Mouse (Mus musculus) midbrain, embryonic 13.5 days (tissue): ENCODE measurements around the gene Camta1. TPM values are rescaled to one million over a fixed set of nuclear protein-coding genes. Genes with fewer than 3 reads are reported as not detected.

ENCODE experiments used
- ATAC-seq: fragments of 200-750 bp; cut with Nextera tagmentation; 2 replicates; pipeline ENCODE4 v1.8.0; 2017; ENCODE audit warnings: mild to moderate bottlenecking, moderate TSS enrichment, moderate library complexity
- H3K27ac ChIP-seq: fragments of 300-500 bp; sonication (generic); 2 replicates; pipeline ENCODE4 v1.5.1; 2015; ENCODE audit warnings: inconsistent platforms, mild to moderate bottlenecking, moderate library complexity
- H3K27me3 ChIP-seq: fragments of 300-500 bp; sonication (generic); 2 replicates; pipeline ENCODE4 v1.6.1; 2015; ENCODE audit warnings: mild to moderate bottlenecking, inconsistent platforms
- H3K36me3 ChIP-seq: fragments of 300-500 bp; sonication (generic); 2 replicates; pipeline ENCODE4 v1.6.1; 2015; ENCODE audit warnings: mild to moderate bottlenecking, inconsistent platforms
- H3K4me1 ChIP-seq: fragments of 300-500 bp; sonication (generic); replicated peaks from 2 replicates; pipeline ENCODE4 v1.6.1; 2015; ENCODE audit warnings: inconsistent platforms
- H3K4me2 ChIP-seq: fragments of 300-500 bp; sonication (generic); replicated peaks from 2 replicates; pipeline ENCODE4 v1.6.1; 2015; ENCODE audit warnings: moderate library complexity, mild to moderate bottlenecking, inconsistent platforms
- H3K4me3 ChIP-seq: fragments of 300-500 bp; sonication (generic); replicated peaks from 2 replicates; pipeline ENCODE4 v1.5.1; 2015; ENCODE audit warnings: mild to moderate bottlenecking, inconsistent platforms
- H3K9ac ChIP-seq: fragments of 300-500 bp; sonication (generic); replicated peaks from 2 replicates; pipeline ENCODE4 v1.6.1; 2015; ENCODE audit warnings: mild to moderate bottlenecking, inconsistent platforms
- H3K9me3 ChIP-seq: fragments of 300-500 bp; sonication (generic); 2 replicates; pipeline ENCODE4 v1.6.1; 2016; ENCODE audit warnings: mild to moderate bottlenecking, inconsistent platforms
- WGBS: fragments of 180-500 bp; shearing (Covaris S2); methylation state at CpG from one replicate; pipeline ENCODE4 v1.1.7; 2015; 5-methylcytosine and 5-hydroxymethylcytosine counted together
- polyA plus RNA-seq: library from polyadenylated mRNA; unstranded; fragments of >200 nt; fragmentation: Nextera tagmentation; extraction: Ambion mirVana; gene quantifications from 2 replicates; pipeline ENCODE4 v1.2.1, GENCODE M21; 2015

Gene Camta1
- polyA plus RNA-seq, 1 experiment from 2014 or later, result 163 TPM

DNA sequence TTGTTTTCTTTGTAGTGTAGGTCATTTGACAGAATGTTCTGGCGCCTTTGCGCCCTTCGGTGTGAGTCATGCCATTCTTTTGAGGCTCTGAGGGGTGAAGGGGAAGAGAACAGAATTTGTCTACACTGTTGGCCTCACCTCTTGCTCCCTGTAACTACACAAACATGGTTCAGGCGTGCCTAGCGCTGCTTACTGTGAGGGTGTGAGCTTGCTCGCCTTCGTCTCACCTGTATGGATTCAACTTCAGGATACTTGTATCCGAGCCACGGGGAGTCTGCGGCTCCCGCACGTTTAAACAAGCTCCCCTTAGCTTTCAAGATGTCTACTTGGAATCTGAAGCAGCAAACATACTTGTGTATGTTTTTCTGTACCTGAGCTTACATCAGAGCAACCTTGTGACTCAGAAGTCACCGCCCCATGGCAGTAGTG is 990.7 kb downstream of the Camta1 start:
- H3K9ac ChIP-seq, result no peak overlapping the region
- H3K4me2 ChIP-seq, result no peak overlapping the region
- H3K4me1 ChIP-seq, result peaks cover 13% of the 10 kb centered on the region
- no peaks in the 10 kb centered on the region for H3K27me3 ChIP-seq
- no peaks in the 10 kb centered on the region for H3K9me3 ChIP-seq
- peaks cover 25% of the 10 kb centered on the region for H3K36me3 ChIP-seq
- no peak overlapping the region for H3K4me3 ChIP-seq
- no peak overlapping the region for H3K27ac ChIP-seq
- ATAC-seq, result no peak
- WGBS, result 87% methylated on average over 13 of the region's 13 CpGs

DNA sequence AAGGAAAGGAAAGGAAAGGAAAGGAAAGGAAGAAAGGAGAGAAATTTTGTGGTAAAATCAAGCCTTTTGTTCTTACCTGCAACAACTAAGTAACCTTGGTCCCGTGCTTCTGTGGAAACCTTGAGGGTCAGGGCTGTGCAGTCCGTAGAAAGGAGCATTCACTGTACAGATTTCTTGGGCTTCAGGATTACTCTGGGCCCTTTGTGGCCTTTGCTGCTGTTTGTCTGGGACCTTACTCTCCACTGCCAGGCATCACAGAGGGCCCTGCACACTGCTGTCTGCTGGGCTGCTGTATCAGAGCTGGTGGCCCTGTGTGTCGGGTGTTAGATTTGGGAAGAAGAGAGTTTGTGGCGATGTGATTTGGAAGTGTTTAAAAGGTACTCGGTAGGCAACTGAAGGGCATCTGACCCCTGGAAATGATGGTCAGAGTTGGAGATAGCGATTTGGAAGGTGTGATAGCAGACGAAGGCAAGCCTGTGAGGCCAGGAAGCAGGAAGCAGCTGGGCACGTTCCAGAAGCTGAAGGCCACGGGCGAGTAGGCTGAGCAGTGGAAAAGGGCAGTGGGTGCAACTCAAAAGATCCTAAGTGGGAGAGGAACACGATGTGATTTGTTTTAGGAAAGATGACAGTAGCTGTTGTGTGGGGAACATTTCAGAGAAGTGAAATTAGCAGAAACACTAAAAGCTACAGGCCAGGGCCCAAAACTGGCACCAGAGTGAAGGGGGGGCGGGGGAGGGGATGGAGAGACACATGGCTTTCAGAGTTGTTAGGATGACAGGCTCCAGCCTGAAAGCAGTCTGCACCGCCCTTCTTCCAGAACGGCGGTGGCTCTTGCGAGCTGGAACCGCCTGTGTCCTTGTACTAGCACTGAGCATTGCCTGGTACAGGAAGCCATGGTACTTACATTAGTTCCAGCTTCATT is 992.1 kb downstream of the Camta1 start:
- Histone ChIP-seq H3K4me3 (no peak overlapping the region), H3K36me3 (peaks cover 30% of the 10 kb centered on the region), H3K27me3 (no peaks in the 10 kb centered on the region), H3K9me3 (no peaks in the 10 kb centered on the region), H3K27ac (no peak overlapping the region), H3K4me1 (peaks cover 13% of the 10 kb centered on the region), H3K9ac (no peak overlapping the region), H3K4me2 (no peak overlapping the region)
- WGBS, result 78% methylated on average over 17 of the region's 17 CpGs
- ATAC-seq, result no peak

DNA sequence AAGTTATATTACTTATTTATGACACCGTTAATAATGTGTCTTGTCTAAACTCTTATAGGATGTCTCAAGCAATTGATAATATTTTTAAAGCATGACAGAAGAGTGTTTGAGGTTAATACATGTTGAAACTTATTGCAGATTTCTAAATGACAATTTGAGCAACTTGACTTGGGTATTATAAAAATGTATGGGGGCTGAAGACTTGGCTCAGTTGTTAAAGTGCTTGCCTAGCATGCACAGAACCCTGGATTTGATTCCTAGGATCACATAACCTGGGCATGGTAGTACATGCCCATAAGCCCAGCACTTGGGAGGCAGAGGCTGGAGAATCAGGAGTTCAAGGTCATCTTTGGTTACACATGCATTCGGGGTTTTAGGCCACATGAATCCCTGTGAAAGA is 992.8 kb downstream of the Camta1 start:
- no peak overlapping the region for H3K4me3 ChIP-seq
- H3K27me3 ChIP-seq, result no peaks in the 10 kb centered on the region
- H3K4me1 ChIP-seq, result peaks cover 13% of the 10 kb centered on the region
- ATAC-seq, result no peak
- no peak overlapping the region for H3K4me2 ChIP-seq
- WGBS, result 85% methylated on average over 2 of the region's 2 CpGs
- no peak overlapping the region for H3K9ac ChIP-seq
- no peak overlapping the region for H3K27ac ChIP-seq
- H3K36me3 ChIP-seq, result peaks cover 30% of the 10 kb centered on the region
- no peaks in the 10 kb centered on the region for H3K9me3 ChIP-seq

DNA sequence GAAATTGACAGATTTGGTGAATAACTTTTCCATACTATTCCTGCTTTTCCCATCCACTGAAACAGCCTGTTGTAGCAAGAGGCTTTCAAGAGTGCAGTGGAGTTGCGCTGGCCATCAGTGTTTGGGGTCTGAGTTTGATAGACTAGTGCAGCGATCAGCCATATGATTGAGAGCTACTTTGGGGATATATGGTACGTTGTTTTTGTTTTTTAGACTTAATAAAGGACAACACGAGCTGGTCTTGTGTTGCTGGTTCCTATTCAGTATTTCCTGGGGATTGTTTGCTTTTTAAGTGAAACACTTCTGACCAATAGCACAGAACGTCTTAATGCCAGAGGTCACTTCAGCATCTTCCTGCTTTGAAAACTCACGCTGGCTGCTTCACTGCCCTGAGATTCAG is 993.5 kb downstream of the Camta1 start:
- Histone ChIP-seq H3K4me1 (peaks cover 13% of the 10 kb centered on the region), H3K9me3 (no peaks in the 10 kb centered on the region), H3K4me2 (no peak overlapping the region), H3K36me3 (peaks cover 30% of the 10 kb centered on the region), H3K27ac (no peak overlapping the region), H3K9ac (no peak overlapping the region), H3K27me3 (no peaks in the 10 kb centered on the region), H3K4me3 (no peak overlapping the region)
- 91% methylated on average over 6 of the region's 6 CpGs for WGBS
- ATAC-seq, result no peak

Other genes with a start within 250 kb of the Camta1 start
- 88.0 and 89.2 TPM in 2 replicates for gene Dnajc11, start 71.8 kb upstream of the Camta1 start, polyA plus RNA-seq
- 34.7 and 38.0 TPM in 2 replicates for gene Thap3, start 127.1 kb upstream of the Camta1 start, polyA plus RNA-seq
- 17.5 and 17.7 TPM in 2 replicates for gene Phf13, start 134.4 kb upstream of the Camta1 start, polyA plus RNA-seq
- gene Klhl21, start 146.9 kb upstream of the Camta1 start, polyA plus RNA-seq, result 2.0 and 3.0 TPM in 2 replicates
- 17.9 and 26.3 TPM in 2 replicates for gene Zbtb48, start 165.8 kb upstream of the Camta1 start, polyA plus RNA-seq
- gene Tas1r1, start 176.7 kb upstream of the Camta1 start, polyA plus RNA-seq, result 0.86 and 1.4 TPM in 2 replicates
- gene Nol9, start 177.4 kb upstream of the Camta1 start, polyA plus RNA-seq, result 24.3 and 26.0 TPM in 2 replicates
- 8.4 and 8.5 TPM in 2 replicates for gene Plekhg5, start 210.6 kb upstream of the Camta1 start, polyA plus RNA-seq